Mouse (Mus musculus) embryonic fibroblast, embryonic 13.5 days (primary cell): ENCODE data around the gene Nsl1.

Experiments used
- CTCF ChIP-seq: IDR thresholded peaks from 2 replicates; pipeline ENCODE4 v1.5.1; 2011; ENCODE audit warnings: mild to moderate bottlenecking, control low read depth, low read length, moderate library complexity, borderline replicate concordance; ENCODE audit not compliant: insufficient read depth
- POLR2A ChIP-seq: IDR thresholded peaks from 2 replicates; pipeline ENCODE4 v1.6.1; 2011; ENCODE audit warnings: low read depth, mild to moderate bottlenecking, control low read depth, low read length, moderate library complexity

DNA sequence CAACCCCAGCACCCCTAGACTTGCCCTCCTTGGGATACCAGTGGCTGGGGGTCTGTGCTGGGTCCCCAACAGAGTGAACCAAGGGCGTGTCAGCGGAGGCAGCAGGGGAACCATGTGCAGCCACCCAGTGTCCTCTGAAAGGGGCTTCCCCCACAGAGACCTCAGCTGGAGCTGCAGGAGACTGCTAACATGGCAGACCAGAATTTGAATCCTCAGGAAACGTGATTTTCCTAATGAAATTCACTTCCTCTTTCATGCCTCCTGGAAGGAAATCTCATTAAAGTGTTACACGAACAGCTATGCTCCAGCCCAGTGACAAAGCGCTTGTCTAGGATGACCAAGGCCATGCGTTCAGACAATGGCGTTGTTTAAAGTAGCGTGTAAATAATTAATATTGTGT lies 24.1 kb downstream of the Nsl1 start:
- TF ChIP-seq CTCF, result no peak
- no peak for TF ChIP-seq POLR2A
